Mouse (Mus musculus) forebrain, embryonic 16.5 days (tissue): ENCODE results near the gene Hs6st2. TPM values are rescaled to one million over a fixed set of nuclear protein-coding genes. Genes with fewer than 3 reads are reported as not detected.

Experiments used
- ATAC-seq: fragments of 200-750 bp; cut with Nextera tagmentation; 2 replicates; pipeline ENCODE4 v1.8.0; 2017; ENCODE audit warnings: mild to moderate bottlenecking, moderate library complexity
- H3K27ac ChIP-seq: fragments of 300-500 bp; sonication (generic); 2 replicates; pipeline ENCODE4 v1.5.1; 2014; ENCODE audit warnings: low read length, control low read depth
- H3K27me3 ChIP-seq: fragments of 300-500 bp; sonication (generic); replicated peaks from 2 replicates; pipeline ENCODE4 v1.6.1; 2014; ENCODE audit warnings: low read length; ENCODE audit not compliant: control insufficient read depth, insufficient read depth
- H3K36me3 ChIP-seq: fragments of 300-500 bp; sonication (generic); 2 replicates; pipeline ENCODE4 v1.6.1; 2014; ENCODE audit not compliant: control insufficient read depth, insufficient read depth
- H3K4me1 ChIP-seq: fragments of 300-500 bp; sonication (generic); replicated peaks from 2 replicates; pipeline ENCODE4 v1.6.1; 2014; ENCODE audit warnings: low read length; ENCODE audit not compliant: control insufficient read depth, insufficient read depth
- H3K4me2 ChIP-seq: fragments of 300-500 bp; sonication (generic); 2 replicates; pipeline ENCODE4 v1.6.1; 2014; ENCODE audit warnings: mild to moderate bottlenecking, low read length, control low read depth
- H3K4me3 ChIP-seq: fragments of 300-500 bp; sonication (generic); replicated peaks from 2 replicates; pipeline ENCODE4 v1.5.1; 2014; ENCODE audit warnings: mild to moderate bottlenecking, low read length, control low read depth
- H3K9ac ChIP-seq: fragments of 300-500 bp; sonication (generic); replicated peaks from 2 replicates; pipeline ENCODE4 v1.6.1; 2014; ENCODE audit warnings: low read depth, low read length, control low read depth
- H3K9me3 ChIP-seq: fragments of 300-500 bp; sonication (generic); 2 replicates; pipeline ENCODE4 v1.6.1; 2016; ENCODE audit warnings: low read length; ENCODE audit not compliant: control insufficient read depth
- WGBS: fragments of 180-500 bp; shearing (Covaris S2); extraction: QIAGEN DNeasy Blood & Tissue Kit; methylation state at CpG from one replicate; pipeline ENCODE4 v1.1.7; 2014; 5-methylcytosine and 5-hydroxymethylcytosine counted together
- polyA plus RNA-seq: library from polyadenylated mRNA; unstranded; fragments of >200 nt; fragmentation: Nextera tagmentation; extraction: Ambion mirVana; gene quantifications from 2 replicates; pipeline ENCODE4 v1.2.1, GENCODE M21; 2015

The Hs6st2 gene
- polyA plus RNA-seq, 1 experiment from 2014 or later, result 58.7 TPM

GRCm38 (mm10) chrX:51680428-51681169, 1.1 kb downstream of the Hs6st2 start:
- no peaks in the 10 kb centered on the region for H3K9me3 ChIP-seq
- peak overlapping the region; percentile 59 for H3K9ac ChIP-seq
- WGBS, result 24% methylated on average over 39 of the region's 70 CpGs
- no peaks in the 10 kb centered on the region for H3K36me3 ChIP-seq
- no peaks in the 10 kb centered on the region for H3K27me3 ChIP-seq
- H3K4me1 ChIP-seq, result no peaks in the 10 kb centered on the region
- H3K4me2 ChIP-seq, result peak overlapping the region; percentile 79
- ATAC-seq, result peak; percentile 83
- H3K4me3 ChIP-seq, result peak overlapping the region; percentile 56
- peak overlapping the region; percentile 66 for H3K27ac ChIP-seq

DNA sequence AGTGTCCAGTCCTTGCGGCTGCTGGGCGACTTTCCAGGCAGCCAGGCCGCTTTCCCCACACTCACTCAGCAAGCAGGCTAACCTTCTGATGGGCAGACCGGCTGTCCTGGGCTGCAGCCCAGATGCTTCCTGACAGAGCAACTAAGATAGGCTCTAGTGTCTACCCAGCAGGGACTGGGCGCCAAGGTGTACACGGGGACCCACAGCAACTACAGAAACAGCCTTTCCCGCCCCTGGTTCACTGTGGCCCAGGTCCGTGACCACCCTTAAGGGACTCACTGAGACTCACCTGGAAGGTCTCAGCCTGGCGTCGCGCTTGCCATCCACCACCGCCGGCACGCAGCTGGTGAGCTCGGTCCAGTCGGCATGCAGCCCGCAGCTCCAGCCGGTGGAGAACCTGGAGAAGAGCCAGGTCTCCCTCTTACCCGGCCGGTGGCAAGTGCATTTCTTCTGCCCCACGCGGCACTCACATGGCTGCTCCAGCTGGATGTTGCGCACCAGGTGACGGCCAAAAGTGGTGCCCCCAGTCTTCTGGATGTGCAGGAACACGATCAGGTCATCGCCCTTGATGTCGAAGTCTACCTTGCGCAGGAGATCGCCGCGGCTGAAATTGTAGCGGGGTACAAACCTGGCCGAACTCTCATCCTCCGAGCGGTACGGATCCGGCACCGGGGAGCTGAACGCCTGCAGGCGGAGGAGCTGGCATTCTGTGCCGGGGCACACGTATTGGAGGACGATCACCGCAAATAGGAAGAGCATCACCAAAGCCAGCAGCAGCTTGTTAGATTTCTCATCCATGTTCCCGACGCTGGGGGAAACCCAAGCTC, 1.8 kb downstream of the Hs6st2 start:
- Histone ChIP-seq H3K9ac (peak overlapping the region; percentile 59), H3K4me1 (no peaks in the 10 kb centered on the region), H3K4me3 (peak overlapping the region; percentile 56), H3K9me3 (no peaks in the 10 kb centered on the region), H3K4me2 (peak overlapping the region; percentile 79), H3K36me3 (no peaks in the 10 kb centered on the region), H3K27ac (no peak overlapping the region), H3K27me3 (no peaks in the 10 kb centered on the region)
- WGBS, result 23% methylated on average over 46 of the region's 46 CpGs
- ATAC-seq, result peak; percentile 66

DNA sequence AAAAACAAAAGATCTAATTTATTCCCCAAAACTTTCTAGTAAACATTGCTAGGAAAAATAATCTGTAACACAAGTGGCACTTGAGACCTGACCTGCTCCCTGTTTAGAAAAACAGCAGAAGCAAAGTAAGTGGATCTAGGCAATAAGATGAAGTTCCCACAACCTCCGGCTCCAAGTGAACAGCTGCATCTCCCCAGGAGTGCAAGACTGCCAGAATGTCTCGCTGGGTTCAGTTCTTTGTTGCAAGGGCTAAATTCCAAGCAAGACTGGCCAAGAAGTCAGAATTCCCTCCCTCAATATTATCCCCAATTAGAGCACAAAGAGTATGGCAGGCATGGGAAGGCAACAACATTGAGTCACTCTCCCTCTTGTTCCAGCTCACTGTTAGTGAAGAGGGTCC, 23.4 kb downstream of the Hs6st2 start:
- no peaks in the 10 kb centered on the region for H3K4me1 ChIP-seq
- peak; percentile 28; the same call in 1 of the 2 replicates for ATAC-seq
- H3K9ac ChIP-seq, result no peak overlapping the region
- no peak overlapping the region for H3K4me2 ChIP-seq
- H3K36me3 ChIP-seq, result no peaks in the 10 kb centered on the region
- H3K9me3 ChIP-seq, result no peaks in the 10 kb centered on the region
- WGBS, result 29% methylated on average over 2 of the region's 2 CpGs
- no peak overlapping the region for H3K27ac ChIP-seq
- H3K4me3 ChIP-seq, result no peak overlapping the region
- no peaks in the 10 kb centered on the region for H3K27me3 ChIP-seq

DNA sequence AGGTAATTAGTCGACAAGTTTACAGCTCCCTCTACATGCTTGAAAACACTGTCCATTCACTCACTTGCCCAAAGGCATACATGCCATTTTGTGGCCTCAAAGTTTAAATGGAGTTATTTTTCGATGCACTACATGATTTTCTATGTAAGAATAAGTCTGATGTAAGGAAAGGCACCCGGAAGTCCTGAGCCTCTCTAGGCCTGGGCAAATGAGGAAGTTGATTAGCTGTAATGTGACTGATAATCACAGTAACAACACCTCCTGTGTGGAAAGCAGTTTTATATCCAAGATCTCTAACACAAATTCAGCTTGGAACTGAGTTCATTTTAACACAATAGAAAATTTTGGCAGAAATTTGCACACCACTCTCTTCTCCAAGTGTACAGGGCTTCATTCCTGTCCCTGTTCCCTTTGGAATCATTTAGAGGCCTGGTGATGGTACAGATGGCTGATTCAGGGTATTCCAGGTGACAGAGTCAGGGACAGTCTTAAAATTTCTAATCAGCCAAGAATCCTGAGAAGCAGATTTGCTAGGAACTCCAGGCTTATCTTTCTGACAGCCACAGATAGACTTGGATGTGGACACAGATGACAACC, 38.9 kb downstream of the Hs6st2 start:
- 79% methylated on average over 3 of the region's 3 CpGs for WGBS
- H3K9ac ChIP-seq, result no peak overlapping the region
- no peak overlapping the region for H3K4me2 ChIP-seq
- H3K27me3 ChIP-seq, result no peaks in the 10 kb centered on the region
- no peaks in the 10 kb centered on the region for H3K9me3 ChIP-seq
- H3K4me1 ChIP-seq, result no peaks in the 10 kb centered on the region
- no peak for ATAC-seq
- no peak overlapping the region for H3K27ac ChIP-seq
- no peaks in the 10 kb centered on the region for H3K36me3 ChIP-seq
- no peak overlapping the region for H3K4me3 ChIP-seq

GRCm38 (mm10) chrX:51635756-51636155, 45.9 kb downstream of the Hs6st2 start:
- H3K9ac ChIP-seq, result no peak overlapping the region
- H3K27me3 ChIP-seq, result no peaks in the 10 kb centered on the region
- H3K4me2 ChIP-seq, result no peak overlapping the region
- ATAC-seq, result no peak
- no peaks in the 10 kb centered on the region for H3K9me3 ChIP-seq
- H3K27ac ChIP-seq, result no peak overlapping the region
- H3K4me3 ChIP-seq, result no peak overlapping the region
- no peaks in the 10 kb centered on the region for H3K36me3 ChIP-seq
- no peaks in the 10 kb centered on the region for H3K4me1 ChIP-seq
- 68% methylated on average over 7 of the region's 7 CpGs for WGBS

- Histone ChIP-seq H3K9ac (no peak overlapping the region), H3K9me3 (no peaks in the 10 kb centered on the region), H3K36me3 (no peaks in the 10 kb centered on the region), H3K4me2 (no peak overlapping the region), H3K27me3 (no peaks in the 10 kb centered on the region), H3K4me3 (no peak overlapping the region), H3K27ac (no peak overlapping the region), H3K4me1 (no peaks in the 10 kb centered on the region)
- 59% methylated on average over 2 of the region's 2 CpGs for WGBS
- ATAC-seq, result no peak
Observed at GRCm38 (mm10) chrX:51631376-51631775, 50.3 kb downstream of the Hs6st2 start.

GRCm38 (mm10) chrX:51614384-51615004, 67.2 kb downstream of the Hs6st2 start:
- peak overlapping the region; percentile 41; the same call in 1 of the 2 replicates for H3K27ac ChIP-seq
- H3K9me3 ChIP-seq, result no peaks in the 10 kb centered on the region

DNA sequence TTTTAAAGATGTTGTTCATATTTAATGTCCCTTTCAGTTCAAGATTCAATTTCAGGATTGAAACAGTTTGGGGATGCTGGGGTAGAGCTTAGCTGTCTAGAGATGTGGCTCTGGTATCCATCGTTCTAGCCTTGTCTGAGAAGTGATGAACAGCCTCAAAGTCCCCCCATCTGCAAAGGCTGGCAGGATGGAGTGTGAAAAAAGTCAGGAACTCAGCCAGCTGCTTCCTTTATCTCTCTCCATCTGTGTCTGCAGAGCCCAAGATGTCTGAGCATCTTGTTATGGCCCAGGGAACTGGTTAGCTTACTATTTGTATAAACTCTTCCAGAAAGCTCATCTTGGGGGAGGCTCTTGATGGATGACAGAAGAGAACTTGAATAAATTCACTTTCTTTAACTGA, 70.9 kb downstream of the Hs6st2 start:
- H3K27ac ChIP-seq, result peak overlapping the region; percentile 34
- no peak overlapping the region for H3K4me3 ChIP-seq
- 55% methylated on average over 1 of the region's 1 CpGs for WGBS
- no peaks in the 10 kb centered on the region for H3K9me3 ChIP-seq
- no peaks in the 10 kb centered on the region for H3K27me3 ChIP-seq
- H3K4me2 ChIP-seq, result no peak overlapping the region
- peak; percentile 79 for ATAC-seq
- peaks cover 6% of the 10 kb centered on the region; the same call in 1 of the 2 replicates for H3K4me1 ChIP-seq
- H3K36me3 ChIP-seq, result no peaks in the 10 kb centered on the region
- H3K9ac ChIP-seq, result no peak overlapping the region

More at GRCm38 (mm10) chrX:51614384-51615004, 67.2 kb downstream of the Hs6st2 start:
- ATAC-seq, result 0 out of 2 replicates have a peak, but pooled peaks have one; percentile 45
- H3K4me1 ChIP-seq, result peaks cover 6% of the 10 kb centered on the region; the same call in 1 of the 2 replicates
- WGBS, result 22% methylated on average over 7 of the region's 7 CpGs
- no peak overlapping the region for H3K4me3 ChIP-seq
- H3K9ac ChIP-seq, result no peak overlapping the region
- H3K27me3 ChIP-seq, result no peaks in the 10 kb centered on the region
- peak overlapping the region; percentile 19; the same call in 1 of the 2 replicates for H3K4me2 ChIP-seq
- no peaks in the 10 kb centered on the region for H3K36me3 ChIP-seq
